Mouse (Mus musculus) hindbrain, embryonic 12.5 days (tissue): Measurements from ENCODE around the gene Bcas3. TPM values are rescaled to one million over a fixed set of nuclear protein-coding genes. Genes with fewer than 3 reads are reported as not detected.
A peak's percentile ranks its signal among the peaks of the same experiment; 100 is the strongest.

Experiments
- ATAC-seq: fragments of 200-750 bp; cut with Nextera tagmentation; 2 replicates; pipeline ENCODE4 v1.8.0; 2017; ENCODE audit warnings: moderate TSS enrichment; ENCODE audit not compliant: low FRiP score
- H3K27ac ChIP-seq: fragments of 300-500 bp; sonication (generic); 2 replicates; pipeline ENCODE4 v1.5.1; 2016; ENCODE audit warnings: mild to moderate bottlenecking
- H3K27me3 ChIP-seq: fragments of 300-500 bp; sonication (generic); 2 replicates; pipeline ENCODE4 v1.6.1; 2016; ENCODE audit warnings: mild to moderate bottlenecking
- H3K36me3 ChIP-seq: fragments of 300-500 bp; sonication (generic); 2 replicates; pipeline ENCODE4 v1.6.1; 2016; ENCODE audit warnings: mild to moderate bottlenecking
- H3K4me1 ChIP-seq: fragments of 300-500 bp; sonication (generic); 2 replicates; pipeline ENCODE4 v1.6.1; 2016
- H3K4me2 ChIP-seq: fragments of 300-500 bp; sonication (generic); replicated peaks from 2 replicates; pipeline ENCODE4 v1.6.1; 2016; ENCODE audit warnings: mild to moderate bottlenecking
- H3K4me3 ChIP-seq: fragments of 300-500 bp; sonication (generic); 2 replicates; pipeline ENCODE4 v1.5.1; 2016; ENCODE audit warnings: mild to moderate bottlenecking
- H3K9ac ChIP-seq: fragments of 300-500 bp; sonication (generic); 2 replicates; pipeline ENCODE4 v1.6.1; 2016; ENCODE audit warnings: mild to moderate bottlenecking, moderate library complexity
- H3K9me3 ChIP-seq: fragments of 300-500 bp; sonication (generic); replicated peaks from 2 replicates; pipeline ENCODE4 v1.6.1; 2016; ENCODE audit warnings: mild to moderate bottlenecking
- WGBS: fragments of 180-500 bp; shearing (Covaris S2); methylation state at CpG from one replicate; pipeline ENCODE4 v1.1.7; 2016; 5-methylcytosine and 5-hydroxymethylcytosine counted together
- polyA plus RNA-seq: library from polyadenylated mRNA; unstranded; fragments of >200 nt; fragmentation: Nextera tagmentation; extraction: Ambion mirVana; gene quantifications from 2 replicates; pipeline ENCODE4 v1.2.1, GENCODE M21; 2016

Gene Bcas3
- polyA plus RNA-seq, 1 experiment from 2014 or later = 33.9 TPM

GRCm38 (mm10) chr11:85524841-85525500, 172.0 kb downstream of the Bcas3 start:
- 12% methylated on average over 16 of the region's 16 CpGs for WGBS
- H3K36me3 ChIP-seq = no peaks in the 10 kb centered on the region
- peak overlapping the region; percentile 57 for H3K4me2 ChIP-seq
- H3K27me3 ChIP-seq = peaks cover 32% of the 10 kb centered on the region
- H3K4me3 ChIP-seq = 0 out of 2 replicates have a peak overlapping the region, but pooled peaks have one; percentile 24
- peak overlapping the region; percentile 27; the same call in 1 of the 2 replicates for H3K9ac ChIP-seq
- peaks cover 33% of the 10 kb centered on the region for H3K4me1 ChIP-seq
- no peak overlapping the region for H3K27ac ChIP-seq
- ATAC-seq = no peak
- H3K9me3 ChIP-seq = no peaks in the 10 kb centered on the region

GRCm38 (mm10) chr11:85525501-85525885, 172.5 kb downstream of the Bcas3 start:
- H3K4me3 ChIP-seq = no peak overlapping the region
- peaks cover 33% of the 10 kb centered on the region for H3K4me1 ChIP-seq
- 37% methylated on average over 10 of the region's 10 CpGs for WGBS
- H3K9ac ChIP-seq = no peak overlapping the region
- no peak for ATAC-seq
- H3K9me3 ChIP-seq = no peaks in the 10 kb centered on the region
- H3K27ac ChIP-seq = no peak overlapping the region
- no peaks in the 10 kb centered on the region for H3K36me3 ChIP-seq
- peaks cover 32% of the 10 kb centered on the region for H3K27me3 ChIP-seq
- H3K4me2 ChIP-seq = no peak overlapping the region

GRCm38 (mm10) chr11:85525979-85526775, 173.2 kb downstream of the Bcas3 start:
- peaks cover 33% of the 10 kb centered on the region for H3K4me1 ChIP-seq
- no peak overlapping the region for H3K27ac ChIP-seq
- ATAC-seq = no peak
- H3K4me3 ChIP-seq = no peak overlapping the region
- 46% methylated on average over 11 of the region's 11 CpGs for WGBS
- H3K4me2 ChIP-seq = no peak overlapping the region
- H3K27me3 ChIP-seq = peaks cover 32% of the 10 kb centered on the region
- H3K36me3 ChIP-seq = no peaks in the 10 kb centered on the region
- no peak overlapping the region for H3K9ac ChIP-seq
- no peaks in the 10 kb centered on the region for H3K9me3 ChIP-seq

DNA sequence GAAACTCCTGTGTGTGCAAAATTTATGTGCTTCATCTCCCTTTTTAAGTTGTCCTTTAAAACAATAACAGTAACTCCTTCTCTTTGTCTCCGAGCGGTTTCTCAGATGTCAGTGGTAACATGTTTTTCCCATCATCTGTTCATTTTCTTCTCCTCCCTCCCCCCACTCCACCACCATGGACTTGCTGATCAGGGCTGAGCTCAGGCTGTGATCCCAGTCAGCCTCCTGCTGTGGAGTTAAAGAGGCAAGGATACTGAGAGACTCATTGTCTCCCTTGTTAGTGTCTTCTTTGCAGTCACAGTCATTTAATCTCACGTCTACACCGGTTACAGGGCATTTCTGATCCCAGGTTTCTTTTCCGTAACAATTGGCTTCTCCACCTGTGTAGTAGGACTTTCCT, 174.3 kb downstream of the Bcas3 start:
- Histone ChIP-seq H3K36me3 (no peaks in the 10 kb centered on the region), H3K4me2 (no peak overlapping the region), H3K27me3 (peaks cover 27% of the 10 kb centered on the region), H3K4me3 (no peak overlapping the region), H3K27ac (no peak overlapping the region), H3K4me1 (peaks cover 33% of the 10 kb centered on the region), H3K9ac (no peak overlapping the region), H3K9me3 (no peaks in the 10 kb centered on the region)
- ATAC-seq = no peak
- 21% methylated on average over 5 of the region's 5 CpGs for WGBS

- Histone ChIP-seq H3K27ac (no peak overlapping the region), H3K4me3 (no peak overlapping the region), H3K9me3 (no peaks in the 10 kb centered on the region), H3K27me3 (peaks cover 23% of the 10 kb centered on the region), H3K36me3 (no peaks in the 10 kb centered on the region), H3K9ac (no peak overlapping the region), H3K4me2 (no peak overlapping the region), H3K4me1 (peaks cover 21% of the 10 kb centered on the region)
- ATAC-seq = no peak
- 85% methylated on average over 5 of the region's 5 CpGs for WGBS
Observed at GRCm38 (mm10) chr11:85529531-85530285, 176.7 kb downstream of the Bcas3 start.

DNA sequence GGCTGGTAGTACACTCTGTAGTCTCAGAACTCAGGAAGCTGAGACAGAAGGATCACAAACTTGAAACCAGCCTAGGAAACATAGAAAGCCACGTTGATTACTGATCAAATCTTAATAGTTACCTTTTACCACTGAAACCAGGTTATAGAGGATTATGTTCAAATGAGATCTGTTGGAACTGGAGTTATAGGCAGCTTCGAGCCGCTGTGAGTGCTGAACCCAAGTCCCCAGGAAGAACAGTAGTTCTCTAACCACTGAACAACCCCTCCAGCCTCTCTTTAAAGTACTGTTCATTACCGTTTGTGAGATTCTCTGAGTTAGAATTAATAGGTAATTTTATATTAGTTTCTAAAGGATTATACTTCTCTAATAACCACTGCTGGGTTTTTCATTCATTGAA, 188.0 kb downstream of the Bcas3 start:
- H3K9me3 ChIP-seq = no peaks in the 10 kb centered on the region
- no peak overlapping the region for H3K27ac ChIP-seq
- H3K27me3 ChIP-seq = no peaks in the 10 kb centered on the region
- H3K36me3 ChIP-seq = no peaks in the 10 kb centered on the region
- H3K4me2 ChIP-seq = no peak overlapping the region
- H3K9ac ChIP-seq = no peak overlapping the region
- WGBS = 91% methylated on average over 4 of the region's 4 CpGs
- no peaks in the 10 kb centered on the region for H3K4me1 ChIP-seq
- no peak overlapping the region for H3K4me3 ChIP-seq
- ATAC-seq = no peak

DNA sequence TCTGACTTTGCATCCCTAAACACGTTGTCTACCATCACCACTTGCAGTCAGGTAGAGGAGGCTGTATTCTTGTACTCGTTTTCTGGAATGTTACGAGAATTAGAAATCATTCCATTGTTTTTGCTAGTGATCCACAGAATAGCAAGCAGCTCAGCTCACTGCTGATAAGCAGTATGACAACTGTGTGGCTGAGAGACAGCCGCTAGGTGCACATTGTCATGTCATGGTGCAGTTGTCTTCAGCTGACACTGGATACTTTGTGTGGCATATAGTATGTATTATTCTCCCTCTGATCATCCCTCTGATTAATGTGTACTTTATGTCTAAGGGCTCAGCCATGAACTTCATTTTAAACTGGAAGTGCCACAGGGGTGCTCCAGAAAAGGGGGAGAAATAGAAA, 190.3 kb downstream of the Bcas3 start:
- Histone ChIP-seq H3K9ac (no peak overlapping the region), H3K27ac (no peak overlapping the region), H3K36me3 (no peaks in the 10 kb centered on the region), H3K4me3 (no peak overlapping the region), H3K9me3 (no peaks in the 10 kb centered on the region), H3K27me3 (no peaks in the 10 kb centered on the region), H3K4me1 (no peaks in the 10 kb centered on the region), H3K4me2 (no peak overlapping the region)
- 80% methylated on average over 4 of the region's 4 CpGs for WGBS
- ATAC-seq = no peak

DNA sequence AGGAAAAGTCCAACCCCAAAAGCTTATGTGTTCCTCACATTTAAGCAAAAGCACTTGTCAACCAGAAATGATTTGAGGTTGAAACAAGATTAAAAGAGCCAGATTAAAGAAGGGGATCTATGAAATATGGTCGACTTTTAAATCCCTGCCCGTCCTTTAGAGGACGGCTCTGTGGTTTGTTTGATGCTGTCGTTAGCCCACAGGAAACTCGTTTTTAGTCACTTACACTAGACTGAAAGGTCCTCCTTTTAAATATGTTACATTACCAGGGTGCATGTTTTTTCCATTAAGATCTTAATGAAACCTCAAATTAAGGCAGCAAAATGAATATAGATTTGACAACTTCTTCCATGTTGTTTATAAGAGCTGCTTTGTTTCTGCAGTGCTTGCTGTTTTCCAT, 192.6 kb downstream of the Bcas3 start:
- Histone ChIP-seq H3K36me3 (no peaks in the 10 kb centered on the region), H3K27ac (no peak overlapping the region), H3K9ac (no peak overlapping the region), H3K4me3 (no peak overlapping the region), H3K27me3 (no peaks in the 10 kb centered on the region), H3K4me1 (no peaks in the 10 kb centered on the region), H3K4me2 (no peak overlapping the region), H3K9me3 (no peaks in the 10 kb centered on the region)
- ATAC-seq = no peak
- WGBS = 82% methylated on average over 5 of the region's 5 CpGs

- no peaks in the 10 kb centered on the region for H3K9me3 ChIP-seq
- no peak overlapping the region for H3K27ac ChIP-seq
- no peak overlapping the region for H3K4me3 ChIP-seq
- no peaks in the 10 kb centered on the region for H3K27me3 ChIP-seq
- no peak overlapping the region for H3K9ac ChIP-seq
- WGBS = 68% methylated on average over 6 of the region's 6 CpGs
- H3K36me3 ChIP-seq = no peaks in the 10 kb centered on the region
- no peak overlapping the region for H3K4me2 ChIP-seq
- H3K4me1 ChIP-seq = no peaks in the 10 kb centered on the region
- no peak for ATAC-seq
Observed at GRCm38 (mm10) chr11:85547966-85548365, 195.0 kb downstream of the Bcas3 start.

DNA sequence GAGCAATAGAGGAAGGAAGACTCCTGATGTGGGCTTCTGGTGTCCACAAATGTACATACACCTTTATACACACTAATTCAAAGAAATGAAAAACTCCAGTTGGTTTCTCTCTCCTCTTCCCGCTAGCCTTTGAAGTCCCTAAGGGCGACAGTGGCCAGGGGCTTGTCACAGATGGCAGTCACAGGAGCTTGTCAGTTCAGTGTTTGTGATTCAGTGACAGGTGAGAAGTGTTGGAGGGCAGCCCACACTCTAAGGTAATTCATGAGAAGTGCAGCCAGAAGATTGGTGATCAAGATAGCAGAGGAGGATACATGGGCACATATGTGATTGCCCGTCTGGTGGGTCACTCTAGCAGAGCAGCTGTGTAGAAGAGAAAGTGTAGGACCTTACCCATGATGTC, 196.7 kb downstream of the Bcas3 start:
- Histone ChIP-seq H3K9me3 (no peaks in the 10 kb centered on the region), H3K27me3 (no peaks in the 10 kb centered on the region), H3K4me1 (no peaks in the 10 kb centered on the region), H3K4me3 (no peak overlapping the region), H3K4me2 (no peak overlapping the region), H3K9ac (no peak overlapping the region), H3K36me3 (no peaks in the 10 kb centered on the region), H3K27ac (no peak overlapping the region)
- WGBS = 81% methylated on average over 3 of the region's 3 CpGs
- ATAC-seq = no peak

GRCm38 (mm10) chr11:85555066-85555465, 202.1 kb downstream of the Bcas3 start:
- no peak for ATAC-seq
- peaks cover 2% of the 10 kb centered on the region; the same call in 1 of the 2 replicates for H3K36me3 ChIP-seq
- H3K9ac ChIP-seq = no peak overlapping the region
- H3K4me3 ChIP-seq = no peak overlapping the region
- no peaks in the 10 kb centered on the region for H3K9me3 ChIP-seq
- H3K4me1 ChIP-seq = no peaks in the 10 kb centered on the region
- WGBS = 64% methylated on average over 1 of the region's 1 CpGs
- H3K27ac ChIP-seq = no peak overlapping the region
- H3K27me3 ChIP-seq = no peaks in the 10 kb centered on the region
- no peak overlapping the region for H3K4me2 ChIP-seq

GRCm38 (mm10) chr11:85555721-85556120, 202.8 kb downstream of the Bcas3 start:
- Histone ChIP-seq H3K9ac (no peak overlapping the region), H3K4me2 (no peak overlapping the region), H3K4me3 (no peak overlapping the region), H3K27ac (no peak overlapping the region), H3K27me3 (no peaks in the 10 kb centered on the region), H3K4me1 (no peaks in the 10 kb centered on the region), H3K36me3 (peaks cover 2% of the 10 kb centered on the region; the same call in 1 of the 2 replicates), H3K9me3 (no peaks in the 10 kb centered on the region)
- WGBS = 82% methylated on average over 2 of the region's 2 CpGs
- ATAC-seq = no peak
